Mouse (Mus musculus) kidney, adult 2 months (tissue): Measurements from ENCODE around the gene Cga. TPM values are rescaled to one million over a fixed set of nuclear protein-coding genes. Genes with fewer than 3 reads are reported as not detected.
A peak's percentile ranks its signal among the peaks of the same experiment; 100 is the strongest.
"Not testable (repeated sequence)": the region's sequence is repeated elsewhere in the genome, so short reads cannot be mapped to it uniquely, and the experiment has no call there.

Experiments
- DNase-seq: peaks from one replicate; pipeline ENCODE4 v3.0.0; 2021
- H3K27ac ChIP-seq: fragments of 200-500 bp; 2 replicates; pipeline ENCODE4 v1.5.1; 2012; ENCODE audit warnings: low read depth, low read length, control low read depth, inconsistent platforms; ENCODE audit not compliant: insufficient read depth
- H3K27me3 ChIP-seq: fragments of 200-500 bp; replicated peaks from 2 replicates; pipeline ENCODE4 v1.6.1; 2012; ENCODE audit warnings: mild to moderate bottlenecking, moderate library complexity, low read length, inconsistent platforms; ENCODE audit not compliant: control insufficient read depth, insufficient read depth
- H3K36me3 ChIP-seq: fragments of 200-500 bp; 2 replicates; pipeline ENCODE4 v1.6.1; 2012; ENCODE audit warnings: mild to moderate bottlenecking, moderate library complexity, low read length, inconsistent platforms; ENCODE audit not compliant: control insufficient read depth, insufficient read depth
- H3K4me1 ChIP-seq: fragments of 200-500 bp; 2 replicates; pipeline ENCODE4 v1.6.1; 2011; ENCODE audit warnings: low read length; ENCODE audit not compliant: control insufficient read depth, insufficient read depth
- H3K4me3 ChIP-seq: fragments of 200-500 bp; 2 replicates; pipeline ENCODE4 v1.5.1; 2011; ENCODE audit warnings: mild to moderate bottlenecking, low read depth, low read length, control low read depth; ENCODE audit not compliant: insufficient read depth
- CTCF ChIP-seq: fragments of 200-500 bp; conservative IDR thresholded peaks from 2 replicates; pipeline ENCODE4 v1.5.1; 2011; ENCODE audit warnings: low read depth, mild to moderate bottlenecking, control low read depth, low read length, moderate library complexity, mixed read lengths; ENCODE audit not compliant: insufficient read depth, insufficient read length
- POLR2A ChIP-seq: fragments of 200-500 bp; IDR thresholded peaks from one replicate; pipeline ENCODE4 v1.6.1; 2011; ENCODE audit warnings: low read depth, low read length, control low read depth
- WGBS: fragments of 180-500 bp; shearing (Covaris S2); methylation state at CpG from one replicate; pipeline ENCODE4 v1.1.7; 2018; 5-methylcytosine and 5-hydroxymethylcytosine counted together
- polyA plus RNA-seq: library from polyadenylated mRNA; depleted of rRNA; stranded (reverse); fragments of >200 nt; gene quantifications from 2 replicates; pipeline ENCODE4 v1.2.3, GENCODE M21; 2012; rRNA removed

Gene Cga
- polyA plus RNA-seq, 1 experiment = not detected

DNA sequence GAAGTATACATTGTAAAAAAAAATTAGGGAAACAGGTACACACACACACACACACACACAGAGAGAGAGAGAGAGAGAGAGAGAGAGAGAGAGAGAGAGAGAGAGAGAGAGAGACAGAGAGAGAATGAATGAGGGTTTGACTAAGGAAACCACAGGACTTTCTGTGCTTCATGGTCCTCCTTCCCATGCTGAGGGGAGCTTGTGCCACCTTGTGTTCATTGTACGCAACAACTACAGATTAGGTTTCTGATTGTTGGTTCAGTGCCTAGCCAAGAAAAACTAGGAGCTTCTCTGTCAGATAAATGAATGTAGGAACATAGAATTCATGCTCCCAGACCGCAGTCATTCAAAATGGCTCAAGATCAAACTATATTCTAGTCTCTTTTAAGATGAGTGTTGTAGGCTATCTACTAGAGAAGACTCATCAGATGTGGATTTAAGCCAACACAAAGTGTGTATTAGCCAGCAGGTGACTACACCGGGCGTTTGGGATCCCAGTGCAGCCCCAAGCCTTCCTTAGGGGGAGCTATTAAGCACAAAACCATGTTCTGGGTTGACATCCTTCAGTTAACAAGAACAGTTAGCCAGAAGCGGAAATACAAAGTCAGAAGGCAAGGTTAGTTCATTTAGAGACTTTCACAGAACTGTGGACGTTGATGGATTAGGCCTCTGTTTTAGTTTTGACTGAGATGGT lies 28.7 kb downstream of the Cga start:
- no peaks in the 10 kb centered on the region for H3K27me3 ChIP-seq
- peak; percentile 89 for TF ChIP-seq CTCF
- no peak for TF ChIP-seq POLR2A
- no peaks in the 10 kb centered on the region for H3K4me1 ChIP-seq
- 69% methylated on average over 6 of the region's 6 CpGs for WGBS
- H3K36me3 ChIP-seq = no peaks in the 10 kb centered on the region
- no peak overlapping the region for H3K27ac ChIP-seq
- DNase-seq = peak; percentile 62
- no peak overlapping the region for H3K4me3 ChIP-seq

DNA sequence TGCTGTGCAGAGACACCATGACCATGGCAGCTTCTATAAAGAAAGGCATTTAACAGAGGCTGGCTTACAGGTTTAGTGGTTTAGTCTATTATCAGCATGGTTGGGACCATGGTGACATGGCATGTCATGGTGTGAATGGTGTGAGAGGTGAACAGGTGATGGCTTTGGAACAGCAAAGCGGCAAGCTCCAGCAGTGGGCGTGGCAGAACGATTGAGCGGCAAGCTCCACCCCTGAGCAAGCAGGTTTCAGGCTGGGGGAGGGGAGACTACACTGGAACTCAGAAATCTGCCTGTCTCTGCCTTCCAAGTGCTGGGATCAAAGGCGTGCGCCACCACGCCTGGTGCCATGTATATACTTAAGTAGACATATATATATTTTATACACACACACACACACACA lies 34.8 kb downstream of the Cga start:
- not testable (repeated sequence) for H3K4me1 ChIP-seq, H3K36me3 ChIP-seq, H3K27ac ChIP-seq, H3K27me3 ChIP-seq, H3K4me3 ChIP-seq, DNase-seq
- WGBS = 81% methylated on average over 7 of the region's 7 CpGs

- H3K36me3 ChIP-seq = no peaks in the 10 kb centered on the region
- TF ChIP-seq CTCF (no peak), POLR2A (no peak)
- H3K27ac ChIP-seq = no peak overlapping the region
- no peak overlapping the region for H3K4me3 ChIP-seq
- no peaks in the 10 kb centered on the region for H3K4me1 ChIP-seq
- 93% methylated on average over 25 of the region's 25 CpGs for WGBS
- H3K27me3 ChIP-seq = no peaks in the 10 kb centered on the region
- no peak for DNase-seq
Observed at GRCm38 (mm10) chr4:34941046-34941445, 47.5 kb downstream of the Cga start.

DNA sequence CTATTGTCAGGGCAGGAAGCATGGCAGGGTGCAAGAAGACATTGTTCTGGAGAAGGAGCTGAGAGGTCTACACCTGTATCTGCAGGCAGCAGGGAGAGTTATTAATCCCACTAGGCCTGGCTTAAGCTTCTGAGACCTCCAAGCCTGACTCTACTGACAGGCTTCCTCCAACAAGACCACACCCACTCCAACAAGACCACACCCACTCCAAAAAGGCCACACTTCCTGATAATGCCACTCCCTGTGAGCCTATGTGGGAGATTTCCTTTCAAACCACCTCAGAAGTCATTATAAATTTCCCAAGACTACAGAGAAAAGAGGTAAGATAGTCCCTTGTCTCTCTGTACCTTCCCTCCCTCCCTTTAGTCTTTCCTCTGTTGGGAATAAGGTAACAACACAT lies 53.6 kb downstream of the Cga start:
- no peaks in the 10 kb centered on the region for H3K27me3 ChIP-seq
- H3K36me3 ChIP-seq = no peaks in the 10 kb centered on the region
- TF ChIP-seq POLR2A = no peak
- TF ChIP-seq CTCF = no peak
- no peak overlapping the region for H3K27ac ChIP-seq
- no peak overlapping the region for H3K4me3 ChIP-seq
- H3K4me1 ChIP-seq = no peaks in the 10 kb centered on the region
- no peak for DNase-seq

GRCm38 (mm10) chr4:34953716-34954115 lies 60.1 kb downstream of the Cga start:
- DNase-seq = no peak
- Histone ChIP-seq H3K4me1 (no peaks in the 10 kb centered on the region), H3K4me3 (no peak overlapping the region), H3K27me3 (no peaks in the 10 kb centered on the region), H3K27ac (no peak overlapping the region), H3K36me3 (no peaks in the 10 kb centered on the region; the same call in 1 of the 2 replicates)
- whole genome bisulfite sequencing = 81% methylated on average over 10 of the region's 10 CpGs
- no peak for TF ChIP-seq POLR2A

Other genes starting within 250 kb of the Cga start
- gene Slc35a1, start 206.3 kb upstream of the Cga start, polyA plus RNA-seq = 16.9 and 22.1 TPM in 2 replicates
- 0.17 and 0.20 TPM in 2 replicates for gene Cfap206, start 163.6 kb upstream of the Cga start, polyA plus RNA-seq
- not detected in 2 replicates for gene Gm136, start 137.5 kb upstream of the Cga start, polyA plus RNA-seq
- 8.5 and 13.2 TPM in 2 replicates for gene Smim8, start 115.4 kb upstream of the Cga start, polyA plus RNA-seq
- 1.5 and 1.9 TPM in 2 replicates for gene Zfp292, start 10.8 kb upstream of the Cga start, polyA plus RNA-seq